Mouse (Mus musculus): ENCODE data around the gene Clip3. TPM values are rescaled to one million over a fixed set of nuclear protein-coding genes. Genes with fewer than 3 reads are reported as not detected.

Clip3 gene
- polyA plus RNA-seq, 2 experiments = 55.1 to 106 TPM

- Histone ChIP-seq H3K4me1 (ENCODE audit: control insufficient read depth, insufficient read depth, low read length) (no peaks in the 10 kb centered on the region), H3K9me3 (ENCODE audit: control insufficient read depth, low read length) (no peaks in the 10 kb centered on the region), H3K27me3 (ENCODE audit: control insufficient read depth, insufficient read depth, low read length) (no peaks in the 10 kb centered on the region), H3K4me3 (replicated peaks; ENCODE audit: low read length) (no peak overlapping the region), H3K4me2 (replicated peaks; ENCODE audit: low read depth, low read length, severe bottlenecking) (no peak overlapping the region), H3K9ac (ENCODE audit: low read depth, low read length, severe bottlenecking) (no peak overlapping the region), H3K36me3 (ENCODE audit: control insufficient read depth, insufficient read depth, low read length) (peaks cover 9% of the 10 kb centered on the region; the same call in 1 of the 2 replicates), H3K27ac (replicated peaks; ENCODE audit: low read depth, low read length) (no peak overlapping the region)
- no peak for TF ChIP-seq POLR2A (IDR thresholded peaks at IDR 0.05; ENCODE audit: borderline replicate concordance, extremely low read depth, insufficient read depth, insufficient read length)
- 88% methylated on average over 7 of the region's 7 CpGs for WGBS
- DNase-seq (ENCODE audit: low spot score) (no peak), ATAC-seq (ENCODE audit: low FRiP score, low read depth) (no peak)
Measured at GRCm38 (mm10) chr7:30265935-30266334, 25.6 kb upstream of the Clip3 start.

- TF ChIP-seq POLR2A (IDR thresholded peaks at IDR 0.05; ENCODE audit: borderline replicate concordance, extremely low read depth, insufficient read depth, insufficient read length) = no peak
- no peak for DNase-seq (ENCODE audit: low spot score)
- Histone ChIP-seq H3K27me3 (ENCODE audit: control insufficient read depth, insufficient read depth, low read length) (no peaks in the 10 kb centered on the region), H3K9ac (ENCODE audit: low read depth, low read length, severe bottlenecking) (no peak overlapping the region), H3K36me3 (ENCODE audit: control insufficient read depth, insufficient read depth, low read length) (peaks cover 5% of the 10 kb centered on the region; the same call in 1 of the 2 replicates), H3K9me3 (ENCODE audit: control insufficient read depth, low read length) (no peaks in the 10 kb centered on the region), H3K4me3 (replicated peaks; ENCODE audit: low read length) (no peak overlapping the region), H3K4me1 (ENCODE audit: control insufficient read depth, insufficient read depth, low read length) (no peaks in the 10 kb centered on the region), H3K4me2 (replicated peaks; ENCODE audit: low read depth, low read length, severe bottlenecking) (no peak overlapping the region), H3K27ac (replicated peaks; ENCODE audit: low read depth, low read length) (no peak overlapping the region)
- WGBS = 89% methylated on average over 3 of the region's 3 CpGs
- no peak for ATAC-seq (ENCODE audit: low FRiP score, low read depth)
Measured at GRCm38 (mm10) chr7:30266780-30267179, 24.7 kb upstream of the Clip3 start.

- no peak for ATAC-seq (ENCODE audit: low FRiP score, low read depth)
- WGBS = 91% methylated on average over 4 of the region's 4 CpGs
- H3K9ac ChIP-seq (ENCODE audit: low read depth, low read length, severe bottlenecking) = no peak overlapping the region
Measured at GRCm38 (mm10) chr7:30269641-30270040, 21.9 kb upstream of the Clip3 start.

GRCm38 (mm10) chr7:30274383-30274782 is 17.1 kb upstream of the Clip3 start:
- Histone ChIP-seq H3K36me3 (ENCODE audit: control insufficient read depth, insufficient read depth, low read length) (no peaks in the 10 kb centered on the region), H3K9ac (ENCODE audit: low read depth, low read length, severe bottlenecking) (no peak overlapping the region), H3K4me1 (ENCODE audit: control insufficient read depth, insufficient read depth, low read length) (peaks cover under 1% of the 10 kb centered on the region; the same call in 1 of the 2 replicates), H3K4me3 (replicated peaks; ENCODE audit: low read length) (no peak overlapping the region), H3K9me3 (ENCODE audit: control insufficient read depth, low read length) (no peaks in the 10 kb centered on the region), H3K27ac (replicated peaks; ENCODE audit: low read depth, low read length) (no peak overlapping the region), H3K4me2 (replicated peaks; ENCODE audit: low read depth, low read length, severe bottlenecking) (no peak overlapping the region), H3K27me3 (ENCODE audit: control insufficient read depth, insufficient read depth, low read length) (no peaks in the 10 kb centered on the region)
- no peak for TF ChIP-seq POLR2A (IDR thresholded peaks at IDR 0.05; ENCODE audit: borderline replicate concordance, extremely low read depth, insufficient read depth, insufficient read length)
- 73% methylated on average over 6 of the region's 6 CpGs for WGBS
- no peak for ATAC-seq (ENCODE audit: low FRiP score, low read depth)
- DNase-seq (ENCODE audit: low spot score) = no peak

More at GRCm38 (mm10) chr7:30269641-30270040, 21.9 kb upstream of the Clip3 start:
- TF ChIP-seq POLR2A (IDR thresholded peaks at IDR 0.05; ENCODE audit: borderline replicate concordance, extremely low read depth, insufficient read depth, insufficient read length) = no peak
- Histone ChIP-seq H3K4me3 (replicated peaks; ENCODE audit: low read length) (no peak overlapping the region), H3K4me1 (ENCODE audit: control insufficient read depth, insufficient read depth, low read length) (no peaks in the 10 kb centered on the region), H3K36me3 (ENCODE audit: control insufficient read depth, insufficient read depth, low read length) (no peaks in the 10 kb centered on the region), H3K4me2 (replicated peaks; ENCODE audit: low read depth, low read length, severe bottlenecking) (no peak overlapping the region), H3K27ac (replicated peaks; ENCODE audit: low read depth, low read length) (no peak overlapping the region), H3K9me3 (ENCODE audit: control insufficient read depth, low read length) (no peaks in the 10 kb centered on the region), H3K27me3 (ENCODE audit: control insufficient read depth, insufficient read depth, low read length) (no peaks in the 10 kb centered on the region)
- DNase-seq (ENCODE audit: low spot score) = no peak

- no peaks in the 10 kb centered on the region for H3K27me3 ChIP-seq (ENCODE audit: control insufficient read depth, insufficient read depth, low read length)
- WGBS = 47% methylated on average over 2 of the region's 2 CpGs
- no peaks in the 10 kb centered on the region for H3K36me3 ChIP-seq (ENCODE audit: control insufficient read depth, insufficient read depth, low read length)
- no peak for TF ChIP-seq POLR2A (IDR thresholded peaks at IDR 0.05; ENCODE audit: borderline replicate concordance, extremely low read depth, insufficient read depth, insufficient read length)
- DNase-seq (ENCODE audit: low spot score) (no peak), ATAC-seq (ENCODE audit: low FRiP score, low read depth) (no peak)
- no peak overlapping the region for H3K27ac ChIP-seq (replicated peaks; ENCODE audit: low read depth, low read length)
- no peaks in the 10 kb centered on the region for H3K9me3 ChIP-seq (ENCODE audit: control insufficient read depth, low read length)
- no peak overlapping the region for H3K9ac ChIP-seq (ENCODE audit: low read depth, low read length, severe bottlenecking)
- H3K4me2 ChIP-seq (replicated peaks; ENCODE audit: low read depth, low read length, severe bottlenecking) = 0 out of 2 replicates have a peak overlapping the region, but pooled peaks have one; percentile 92
- no peak overlapping the region for H3K4me3 ChIP-seq (replicated peaks; ENCODE audit: low read length)
- peaks cover 5% of the 10 kb centered on the region; the same call in 1 of the 2 replicates for H3K4me1 ChIP-seq (ENCODE audit: control insufficient read depth, insufficient read depth, low read length)
Measured at GRCm38 (mm10) chr7:30278911-30279310, 12.6 kb upstream of the Clip3 start.
